Mouse (Mus musculus) lung, embryonic 14.5 days (tissue): ENCODE data around the gene Hnrnpc. TPM values are rescaled to one million over a fixed set of nuclear protein-coding genes. Genes with fewer than 3 reads are reported as not detected.
"Not testable (repeated sequence)": the region's sequence is repeated elsewhere in the genome, so short reads cannot be mapped to it uniquely, and the experiment has no call there.

Experiments used
- ATAC-seq: fragments of 200-750 bp; cut with Nextera tagmentation; 2 replicates; pipeline ENCODE4 v1.8.0; 2017; ENCODE audit warnings: mild to moderate bottlenecking, moderate TSS enrichment, moderate library complexity; ENCODE audit not compliant: insufficient read depth
- DNase-seq: peaks from one replicate; pipeline ENCODE4 v3.0.0-alpha.2; 2015
- H3K27ac ChIP-seq: fragments of 300-500 bp; sonication (generic); 2 replicates; pipeline ENCODE4 v1.5.1; 2014; ENCODE audit warnings: low read depth, mild to moderate bottlenecking, moderate library complexity
- H3K27me3 ChIP-seq: fragments of 300-500 bp; sonication (generic); 2 replicates; pipeline ENCODE4 v1.6.1; 2014; ENCODE audit warnings: low read length, control low read depth; ENCODE audit not compliant: insufficient read depth
- H3K36me3 ChIP-seq: fragments of 300-500 bp; sonication (generic); 2 replicates; pipeline ENCODE4 v1.6.1; 2014; ENCODE audit warnings: control low read depth; ENCODE audit not compliant: insufficient read depth
- H3K4me1 ChIP-seq: fragments of 300-500 bp; sonication (generic); 2 replicates; pipeline ENCODE4 v1.6.1; 2014; ENCODE audit warnings: antibody characterized with exemption, control low read depth; ENCODE audit not compliant: insufficient read depth
- H3K4me2 ChIP-seq: fragments of 300-500 bp; sonication (generic); 2 replicates; pipeline ENCODE4 v1.6.1; 2014; ENCODE audit warnings: mild to moderate bottlenecking
- H3K4me3 ChIP-seq: fragments of 300-500 bp; sonication (generic); 2 replicates; pipeline ENCODE4 v1.5.1; 2014; ENCODE audit warnings: low read depth, low read length
- H3K9ac ChIP-seq: fragments of 300-500 bp; sonication (generic); 2 replicates; pipeline ENCODE4 v1.6.1; 2014
- H3K9me3 ChIP-seq: fragments of 300-500 bp; sonication (generic); 2 replicates; pipeline ENCODE4 v1.6.1; 2016; ENCODE audit warnings: low read depth, low read length, control low read depth
- CTCF ChIP-seq: IDR thresholded peaks from 2 replicates; pipeline ENCODE4 v1.5.1; 2016; ENCODE audit warnings: antibody characterized with exemption, low read depth
- WGBS: fragments of 180-500 bp; shearing (Covaris S2); extraction: QIAGEN DNeasy Blood & Tissue Kit; methylation state at CpG from one replicate; pipeline ENCODE4 v1.1.7; 2014; 5-methylcytosine and 5-hydroxymethylcytosine counted together
- polyA plus RNA-seq: library from polyadenylated mRNA; unstranded; fragments of >200 nt; fragmentation: Nextera tagmentation; extraction: Ambion mirVana; gene quantifications from 2 replicates; pipeline ENCODE4 v1.2.1, GENCODE M21; 2014

Hnrnpc gene
- polyA plus RNA-seq, 1 experiment from 2014 or later, result 695 TPM

GRCm38 (mm10) chr14:52083083-52083482 is 20.7 kb downstream of the Hnrnpc start:
- TF ChIP-seq CTCF, result no peak
- ATAC-seq (no peak), DNase-seq (no peak)
- Histone ChIP-seq H3K9ac (no peak overlapping the region), H3K27me3 (no peaks in the 10 kb centered on the region), H3K4me2 (no peak overlapping the region), H3K9me3 (no peaks in the 10 kb centered on the region), H3K4me3 (no peak overlapping the region), H3K4me1 (no peaks in the 10 kb centered on the region), H3K27ac (no peak overlapping the region), H3K36me3 (peaks cover 89% of the 10 kb centered on the region)

- H3K4me3 ChIP-seq, result no peak overlapping the region
- no peak for TF ChIP-seq CTCF
- H3K36me3 ChIP-seq, result peaks cover 61% of the 10 kb centered on the region
- 93% methylated on average over 15 of the region's 15 CpGs for WGBS
- ATAC-seq (peak; percentile 46; the same call in 1 of the 2 replicates), DNase-seq (no peak)
- no peak overlapping the region for H3K4me2 ChIP-seq
- no peak overlapping the region for H3K9ac ChIP-seq
- H3K27me3 ChIP-seq, result no peaks in the 10 kb centered on the region
- no peaks in the 10 kb centered on the region for H3K9me3 ChIP-seq
- no peak overlapping the region for H3K27ac ChIP-seq
- no peaks in the 10 kb centered on the region for H3K4me1 ChIP-seq
These were observed 32.2 kb downstream of the Hnrnpc start for GRCm38 (mm10) chr14:52071599-52072137.

- ATAC-seq (no peak), DNase-seq (no peak)
- TF ChIP-seq CTCF, result no peak
- peaks cover 9% of the 10 kb centered on the region; the same call in 1 of the 2 replicates for H3K36me3 ChIP-seq
- H3K4me3 ChIP-seq, result no peak overlapping the region
- H3K27ac ChIP-seq, result no peak overlapping the region
- no peaks in the 10 kb centered on the region for H3K27me3 ChIP-seq
- WGBS, result 52% methylated on average over 4 of the region's 4 CpGs
- no peaks in the 10 kb centered on the region for H3K9me3 ChIP-seq
- H3K9ac ChIP-seq, result no peak overlapping the region
- H3K4me2 ChIP-seq, result no peak overlapping the region
- H3K4me1 ChIP-seq, result no peaks in the 10 kb centered on the region
These were observed 37.7 kb downstream of the Hnrnpc start for GRCm38 (mm10) chr14:52066135-52066534.

GRCm38 (mm10) chr14:52061798-52062197 is 42.0 kb downstream of the Hnrnpc start:
- Histone ChIP-seq H3K9me3 (no peaks in the 10 kb centered on the region), H3K27me3 (no peaks in the 10 kb centered on the region), H3K4me2 (no peak overlapping the region), H3K27ac (no peak overlapping the region), H3K36me3 (no peaks in the 10 kb centered on the region), H3K4me3 (no peak overlapping the region), H3K4me1 (no peaks in the 10 kb centered on the region), H3K9ac (no peak overlapping the region)
- no peak for DNase-seq
- 77% methylated on average over 8 of the region's 8 CpGs for WGBS
- TF ChIP-seq CTCF, result no peak
- no peak for ATAC-seq

GRCm38 (mm10) chr14:52060800-52061199 is 43.0 kb downstream of the Hnrnpc start:
- no peaks in the 10 kb centered on the region for H3K4me1 ChIP-seq
- H3K27me3 ChIP-seq, result no peaks in the 10 kb centered on the region
- no peak overlapping the region for H3K4me3 ChIP-seq
- H3K27ac ChIP-seq, result no peak overlapping the region
- ATAC-seq, result no peak
- H3K9me3 ChIP-seq, result no peaks in the 10 kb centered on the region
- H3K36me3 ChIP-seq, result no peaks in the 10 kb centered on the region
- DNase-seq, result no peak
- no peak overlapping the region for H3K4me2 ChIP-seq
- H3K9ac ChIP-seq, result no peak overlapping the region
- WGBS, result 92% methylated on average over 1 of the region's 1 CpGs
- no peak for TF ChIP-seq CTCF

GRCm38 (mm10) chr14:52059982-52060381 is 43.8 kb downstream of the Hnrnpc start:
- Histone ChIP-seq H3K9ac (no peak overlapping the region), H3K27me3 (no peaks in the 10 kb centered on the region), H3K9me3 (no peaks in the 10 kb centered on the region), H3K4me3 (no peak overlapping the region), H3K4me2 (no peak overlapping the region), H3K27ac (no peak overlapping the region), H3K36me3 (no peaks in the 10 kb centered on the region), H3K4me1 (no peaks in the 10 kb centered on the region)
- 48% methylated on average over 4 of the region's 4 CpGs for WGBS
- DNase-seq (no peak), ATAC-seq (no peak)
- TF ChIP-seq CTCF, result no peak

- H3K27me3 ChIP-seq, H3K9me3 ChIP-seq, H3K36me3 ChIP-seq, H3K4me2 ChIP-seq, H3K27ac ChIP-seq, DNase-seq, H3K4me3 ChIP-seq, ATAC-seq, H3K4me1 ChIP-seq, H3K9ac ChIP-seq: not testable (repeated sequence)
- 88% methylated on average over 3 of the region's 3 CpGs for WGBS
These were observed 51.1 kb downstream of the Hnrnpc start for GRCm38 (mm10) chr14:52052720-52053119.
